Mouse (Mus musculus) monocyte, adult 2 months (primary cell): ENCODE results near the gene Plekho1.
A peak's percentile ranks its signal among the peaks of the same experiment; 100 is the strongest.

ENCODE experiments used
- DNase-seq, 2 experiments: peaks; one replicate each; pipeline ENCODE4 v3.0.0; 2022; ENCODE audit warnings: low spot score in 2 of 2, low read depth in 1 of 2

The Plekho1 gene

GRCm38 (mm10) chr3:96012805-96013204, 17.0 kb upstream of the Plekho1 start:
- DNase-seq: no peak

DNA sequence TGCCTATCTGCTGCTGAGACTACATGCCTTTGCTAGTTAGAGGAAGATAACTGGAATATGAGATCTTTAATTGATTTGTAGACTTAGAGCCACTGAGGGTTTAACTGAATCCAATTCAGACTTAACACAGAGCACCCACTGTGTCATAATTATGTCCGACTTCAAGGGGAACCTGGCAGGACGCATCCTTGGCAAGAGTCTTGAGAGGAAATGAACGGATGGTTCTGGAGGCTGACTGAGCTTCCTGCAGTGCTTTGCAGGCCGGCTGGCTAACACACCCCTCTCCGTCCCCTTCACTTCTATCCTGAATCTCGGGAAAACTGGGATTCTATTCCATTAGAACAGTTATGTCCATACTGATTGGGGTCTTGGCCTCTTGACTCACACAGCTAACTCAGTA, 12.7 kb upstream of the Plekho1 start:
- no peak for DNase-seq

- no peak for DNase-seq
Observed at GRCm38 (mm10) chr3:96001560-96001959, 5.8 kb upstream of the Plekho1 start.

GRCm38 (mm10) chr3:96000921-96001501, 5.2 kb upstream of the Plekho1 start:
- no peak for DNase-seq

DNA sequence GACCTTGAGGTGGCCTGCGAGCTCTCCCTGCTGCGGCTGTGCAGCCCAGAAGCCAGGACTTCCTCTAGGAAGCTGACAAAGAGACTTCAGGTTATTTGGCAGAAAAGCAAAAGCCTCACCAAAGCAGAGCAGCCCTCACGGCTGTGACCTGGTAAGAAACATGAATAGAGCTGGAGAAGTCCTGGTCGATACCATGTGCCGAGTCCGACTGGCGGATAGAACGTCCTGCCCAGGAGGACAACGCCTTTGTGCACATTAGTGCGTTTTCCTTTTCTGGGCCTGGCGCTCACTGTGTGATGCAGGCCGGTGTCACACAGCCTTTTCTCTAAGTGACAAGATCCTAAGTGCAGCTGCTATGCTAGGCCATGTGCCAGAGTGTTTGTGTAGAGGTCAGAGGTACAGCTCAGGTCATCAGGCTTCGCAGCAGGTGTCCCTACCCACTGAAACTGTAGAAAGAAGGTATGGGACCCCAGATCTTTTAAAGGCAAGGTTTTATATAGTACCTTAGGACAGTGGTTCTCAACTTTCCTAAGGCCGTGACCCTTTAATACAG, 4.4 kb upstream of the Plekho1 start:
- DNase-seq: no peak

- no peak for DNase-seq
Observed at GRCm38 (mm10) chr3:95999308-96000079, 3.7 kb upstream of the Plekho1 start.

DNA sequence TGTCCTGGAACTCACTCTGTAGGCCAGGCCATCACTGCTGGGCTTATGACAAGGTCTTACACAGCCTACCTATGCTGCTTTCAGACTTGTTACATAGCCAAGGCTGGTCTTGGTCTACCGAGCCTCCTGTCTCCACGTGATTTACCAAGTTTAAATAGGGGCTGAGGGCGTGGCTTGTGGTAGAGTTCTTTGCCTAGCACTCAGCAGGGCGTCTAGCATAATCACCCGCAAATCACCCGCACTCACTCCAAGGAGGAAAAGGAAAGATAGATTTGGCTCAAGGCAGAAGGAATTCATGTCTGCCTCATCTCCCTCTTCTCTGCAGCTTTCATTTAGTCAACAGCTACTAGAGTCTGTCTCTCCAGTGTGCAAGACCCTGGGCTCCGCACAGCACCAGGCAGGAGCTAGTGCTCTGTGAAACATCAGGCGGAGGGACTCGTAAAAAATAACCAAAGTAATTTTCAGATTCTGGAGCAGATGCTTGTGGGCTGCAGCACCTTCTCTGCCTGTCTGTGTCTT, 1.5 kb upstream of the Plekho1 start:
- no peak for DNase-seq

GRCm38 (mm10) chr3:95996451-95997073, 761 bp upstream of the Plekho1 start:
- DNase-seq: no peak

GRCm38 (mm10) chr3:95994975-95995801, 613 bp downstream of the Plekho1 start:
- DNase-seq: no peak

DNA sequence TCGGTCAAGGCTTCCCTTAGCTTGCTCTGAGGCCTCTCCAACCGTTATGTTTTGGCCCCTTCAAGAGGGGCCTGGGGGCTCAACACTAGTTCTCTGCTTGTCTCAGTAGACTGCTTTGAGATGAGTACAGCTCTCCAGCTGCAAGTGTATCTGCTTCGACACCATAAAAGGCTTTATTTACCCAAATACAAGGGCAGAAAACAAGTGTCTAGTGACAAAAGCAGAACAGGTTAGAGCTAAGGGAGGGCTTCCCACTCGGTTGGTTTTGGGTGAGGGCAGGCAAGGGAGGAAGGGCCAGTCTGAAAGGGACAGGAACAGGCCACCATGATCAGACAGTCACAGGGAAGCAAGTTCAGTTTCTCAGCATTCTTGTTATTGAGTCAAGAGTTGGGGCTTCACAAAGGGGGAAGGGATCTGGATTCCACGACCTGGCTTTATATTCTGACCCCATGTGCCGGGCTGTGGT, 1.4 kb downstream of the Plekho1 start:
- DNase-seq: peak in 1 of 2 experiments; percentile 49

- DNase-seq: no peak
Observed at GRCm38 (mm10) chr3:95993881-95994280, 1.9 kb downstream of the Plekho1 start.

GRCm38 (mm10) chr3:95992990-95993603, 2.7 kb downstream of the Plekho1 start:
- DNase-seq: no peak

- DNase-seq: peak in 1 of 2 experiments; percentile 58
Observed at GRCm38 (mm10) chr3:95990413-95990941, 5.3 kb downstream of the Plekho1 start.

DNA sequence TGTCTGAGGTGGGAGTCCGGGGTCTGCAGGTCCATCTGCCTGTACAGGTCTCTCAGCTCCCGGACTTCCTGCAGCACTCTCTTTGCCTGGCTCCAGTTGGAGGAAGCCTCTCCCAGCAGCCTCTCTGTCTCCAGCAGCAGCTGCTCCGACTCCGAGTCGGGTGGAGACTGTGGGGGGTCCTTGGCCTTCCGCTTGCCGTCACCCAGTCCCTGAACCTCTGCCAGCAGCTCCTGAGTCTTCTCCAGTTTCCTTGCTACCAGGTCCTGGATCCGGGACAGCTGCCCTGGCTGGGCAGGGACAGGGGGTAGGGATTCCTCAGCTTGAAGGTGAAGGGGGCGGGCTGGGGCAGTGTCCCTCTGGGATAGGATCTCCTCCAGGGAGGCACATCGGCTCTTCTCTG, 6.8 kb downstream of the Plekho1 start:
- DNase-seq: no peak

DNA sequence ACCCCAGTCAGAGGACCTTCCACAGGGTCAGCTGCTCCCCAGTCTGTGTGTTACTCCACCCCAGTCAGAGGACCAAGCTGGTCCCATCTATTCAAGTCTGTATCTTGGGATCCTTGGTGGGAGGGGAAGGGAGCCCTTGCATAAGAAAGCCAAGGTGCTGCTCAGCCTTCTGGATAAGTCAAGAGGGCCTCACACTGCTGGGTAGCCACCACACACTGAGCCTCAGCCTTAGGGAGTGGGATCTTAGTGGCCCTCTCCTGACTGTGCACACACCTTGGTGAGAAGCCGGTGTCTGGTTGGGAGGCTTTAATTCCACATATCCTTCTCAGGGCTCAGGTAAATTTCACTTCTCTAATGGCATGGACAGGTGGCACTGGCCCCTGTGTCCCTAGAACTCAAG, 7.7 kb downstream of the Plekho1 start:
- DNase-seq: no peak

DNA sequence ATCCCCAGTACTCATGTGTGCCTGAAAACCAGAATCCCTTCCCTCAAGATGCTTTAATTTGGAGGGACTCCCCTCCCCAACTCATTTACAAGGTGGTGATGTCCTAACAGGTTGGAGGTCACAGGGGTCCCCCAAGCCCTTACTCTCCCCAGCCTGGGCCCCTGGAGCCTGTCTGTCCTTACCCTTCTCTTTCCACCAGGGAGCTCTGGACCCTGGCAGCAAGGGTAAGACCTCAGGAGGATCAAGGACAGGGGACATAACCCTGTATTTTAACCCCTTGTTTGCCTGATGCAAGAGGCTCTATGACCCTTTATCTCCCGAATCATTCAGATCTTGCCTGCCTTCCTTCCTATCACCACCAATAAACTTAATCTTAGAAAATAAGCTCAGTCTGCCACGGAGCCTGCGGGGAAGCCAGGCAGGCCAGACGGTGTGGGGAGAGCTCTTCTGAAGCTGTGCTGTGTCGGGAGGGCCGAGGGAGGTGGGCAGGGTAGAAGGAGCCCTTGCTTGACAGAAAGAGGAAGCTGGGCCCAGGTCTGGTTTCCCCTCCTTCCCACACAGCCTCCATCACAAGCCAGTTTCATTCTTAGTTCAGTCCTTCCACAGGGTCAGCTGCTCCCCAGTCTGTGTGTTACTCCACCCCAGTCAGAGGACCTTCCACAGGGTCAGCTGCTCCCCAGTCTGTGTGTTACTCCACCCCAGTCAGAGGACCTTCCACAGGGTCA, 8.3 kb downstream of the Plekho1 start:
- peak in 1 of 2 experiments; percentile 67 for DNase-seq

DNA sequence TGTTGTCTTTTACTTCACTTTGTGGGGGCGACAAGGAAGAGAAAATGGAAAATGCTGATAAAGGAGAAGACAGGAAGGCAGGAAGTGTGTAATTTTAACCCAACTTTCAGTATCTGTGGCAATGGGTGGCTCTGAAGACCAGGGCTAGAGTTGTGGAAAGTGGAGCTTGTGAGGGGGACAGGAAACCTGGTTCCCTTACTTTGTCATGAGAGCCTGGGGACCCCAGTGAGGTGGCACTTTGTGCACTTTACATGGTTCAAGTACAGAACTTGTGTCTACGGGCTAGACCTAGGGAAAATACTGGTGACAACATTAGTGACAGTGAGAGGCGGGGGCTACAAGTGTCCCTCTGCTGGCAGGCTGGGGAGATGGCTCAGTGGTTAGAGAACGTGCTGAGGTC, 8.8 kb downstream of the Plekho1 start:
- DNase-seq: no peak

GRCm38 (mm10) chr3:95986001-95986622, 9.7 kb downstream of the Plekho1 start:
- DNase-seq: no peak
